Comparison of ENCODE assay signal across 22 mouse cellular contexts in genomic region chr3:127341300-127341699, GRCm38 (mm10).
"Had no signal": no experiment of that assay in that cellular context is flagged by ENCODE, and none has a peak within 500 bp of the region (broad histone marks: within the 10 kb centered on the region; RNA-seq: fewer than 3 reads in every experiment).

No protein-coding gene starts in this region.

- H3K4me1 ChIP-seq: limb, embryonic 10.5 days; limb, embryonic 13.5 days; liver, embryonic 12.5 days; liver, embryonic 15.5 days; lung, embryonic 15.5 days; megakaryocyte, embryonic 14.5 days had no signal

- ATAC-seq: intestine, postnatal 0 days; liver, embryonic 12.5 days; midbrain, embryonic 13.5 days; midbrain, embryonic 16.5 days had no signal

- H3K4me3 ChIP-seq: limb, embryonic 10.5 days; limb, embryonic 13.5 days; liver, embryonic 12.5 days; liver, embryonic 15.5 days; lung, embryonic 15.5 days; megakaryocyte, embryonic 14.5 days; midbrain, embryonic 10.5 days; midbrain, embryonic 13.5 days had no signal

- H3K27me3 ChIP-seq: limb, embryonic 13.5 days; liver, embryonic 12.5 days; liver, embryonic 15.5 days; lung, embryonic 15.5 days; megakaryocyte, embryonic 14.5 days; midbrain, embryonic 13.5 days had no signal

- H3K9me3 ChIP-seq: limb, embryonic 10.5 days; limb, embryonic 13.5 days; liver, embryonic 12.5 days; liver, embryonic 15.5 days; lung, embryonic 15.5 days; midbrain, embryonic 10.5 days; midbrain, embryonic 13.5 days had no signal

- DNase-seq: kidney, adult 2 months; kidney, postnatal 25 days; layer of hippocampus, postnatal 36 days; liver; lung, adult 18-20 months; lung, postnatal 10 days; lung, postnatal 36 days; thymus, adult 2 months; thymus, postnatal 14 days; thymus, postnatal 4 days had no signal

- H3K9ac ChIP-seq: limb, embryonic 13.5 days; liver, embryonic 12.5 days; liver, embryonic 15.5 days; lung, embryonic 15.5 days; midbrain, embryonic 13.5 days had no signal

- H3K36me3 ChIP-seq: limb, embryonic 10.5 days; limb, embryonic 13.5 days; liver, embryonic 12.5 days; liver, embryonic 15.5 days; lung, embryonic 15.5 days; midbrain, embryonic 10.5 days; midbrain, embryonic 13.5 days had no signal

- H3K27ac ChIP-seq: kidney, postnatal 0 days; limb, embryonic 10.5 days; limb, embryonic 13.5 days; liver, embryonic 12.5 days; liver, embryonic 15.5 days; lung, embryonic 15.5 days; midbrain, embryonic 10.5 days; midbrain, embryonic 13.5 days; stomach, postnatal 0 days had no signal

- H3K4me2 ChIP-seq: limb, embryonic 13.5 days; liver, embryonic 12.5 days; liver, embryonic 15.5 days; lung, embryonic 15.5 days; midbrain, embryonic 13.5 days had no signal
